Comparison of ENCODE assay signal across 8 mouse cellular contexts in genomic region chr19:46044271-46044992, GRCm38 (mm10). TPM values are rescaled to one million over a fixed set of nuclear protein-coding genes. Genes with fewer than 3 reads are reported as not detected.
DNase-seq lines count a peak whose midpoint lies in the region; TF ChIP-seq lines count a peak whose summit lies in the region.

Gene Pprc1 (plus strand): TSS chr19:46044886.

- H3K27ac ChIP-seq in forebrain, embryonic 10.5 days = peak within 1 kb of the TSS; percentile 97
- peak within 1 kb of the TSS; percentile 95 for H3K27ac ChIP-seq in testis, adult 2 months (ENCODE audit: control insufficient read depth, insufficient read depth, low read depth, low read length)

- intact Hi-C loops in heart, postnatal 10 days (cut with DNase I) = no loop called here

- no peaks in the 10 kb centered on the region for H3K9me3 ChIP-seq in forebrain, embryonic 10.5 days

- no peak for TF ChIP-seq CTCF in testis, adult 2 months (IDR thresholded peaks at IDR 0.05; ENCODE audit: control insufficient read depth, insufficient read depth, insufficient replicate concordance, low read depth, low read length)

- H3K4me1 ChIP-seq in forebrain, embryonic 10.5 days = peaks cover 83% of the 10 kb centered on the region
- peaks cover 19% of the 10 kb centered on the region for H3K4me1 ChIP-seq in testis, adult 2 months (ENCODE audit: control insufficient read depth, insufficient read depth, low read length)

- peak within 1 kb of the TSS; percentile 97 for H3K4me3 ChIP-seq in forebrain, embryonic 10.5 days
- H3K4me3 ChIP-seq in testis, adult 2 months (ENCODE audit: control insufficient read depth, low read depth, low read length) = peak within 1 kb of the TSS; percentile 88

- TF ChIP-seq POLR2A in testis, adult 2 months (IDR thresholded peaks at IDR 0.05; ENCODE audit: control insufficient read depth, low read depth, low read length) = no peak

- under 1% methylated on average over 34 of the region's 34 CpGs for WGBS in forebrain, embryonic 10.5 days

- H3K36me3 ChIP-seq in forebrain, embryonic 10.5 days (replicated peaks) = no peaks in the 10 kb centered on the region
- H3K36me3 ChIP-seq in testis, adult 2 months (ENCODE audit: control insufficient read depth, insufficient read depth, low read length) = no peaks in the 10 kb centered on the region

- DNase-seq in layer of hippocampus, adult 18-20 months (ENCODE audit: low spot score in 2 of 2) = peak in 1 of 2 experiments; percentile 48
- no peak for DNase-seq in layer of hippocampus, adult 9-11 months
- peak; percentile 22 for DNase-seq in adrenal gland, postnatal 25 days
- DNase-seq in forebrain, embryonic 10.5 days (ENCODE audit: extremely low spot score, low spot score) = no peak
- DNase-seq in heart, postnatal 10 days = peak; percentile 64 to 76
- DNase-seq in kidney, postnatal 4 days = peak; percentile 60 to 76
- DNase-seq in lung, postnatal 14 days = peak; percentile 50

- no peaks in the 10 kb centered on the region for H3K27me3 ChIP-seq in forebrain, embryonic 10.5 days (ENCODE audit: poor library complexity, severe bottlenecking)
- no peaks in the 10 kb centered on the region for H3K27me3 ChIP-seq in testis, adult 2 months (ENCODE audit: control insufficient read depth, insufficient read depth, low read length)

RNA-seq across cellular contexts. Expression of gene Pprc1, which starts in this region (rescaled TPM):
- 10 to 100 TPM; 31.0 to 36.6 TPM for total RNA-seq in layer of hippocampus, adult 18-20 months (2021)
- total RNA-seq in adrenal gland, postnatal 25 days (2021) = 25.7 and 32.7 TPM in 2 replicates
- 57.5 and 61.9 TPM in 2 replicates for polyA plus RNA-seq in forebrain, embryonic 10.5 days (2016; fragmentation: Nextera tagmentation; extraction: Ambion mirVana)
- total RNA-seq in heart, postnatal 10 days (2021) = 10 to 100 TPM; 17.5 to 21.4 TPM
- polyA plus RNA-seq in testis, adult 2 months (2012; rRNA removed) = 8.9 and 10.1 TPM in 2 replicates

Comparison
In these comparisons a context has a peak if more than half of its experiments do, and no peak if none do; other contexts are left out.
1. DNase-seq: peak in adrenal gland, postnatal 25 days (single experiment), heart, postnatal 10 days (2 of 2), kidney, postnatal 4 days (2 of 2) and lung, postnatal 14 days (single experiment); none in layer of hippocampus, adult 9-11 months (single experiment) and forebrain, embryonic 10.5 days (single experiment).